Mouse (Mus musculus) lung, adult 18-20 months (tissue): ENCODE measurements around the gene Tubb4a.

Experiments
- DNase-seq, 2 experiments: peaks; one replicate each; pipeline ENCODE4 v3.0.0; 2022; ENCODE audit warnings: mixed read lengths in 2 of 2

The Tubb4a gene

DNA sequence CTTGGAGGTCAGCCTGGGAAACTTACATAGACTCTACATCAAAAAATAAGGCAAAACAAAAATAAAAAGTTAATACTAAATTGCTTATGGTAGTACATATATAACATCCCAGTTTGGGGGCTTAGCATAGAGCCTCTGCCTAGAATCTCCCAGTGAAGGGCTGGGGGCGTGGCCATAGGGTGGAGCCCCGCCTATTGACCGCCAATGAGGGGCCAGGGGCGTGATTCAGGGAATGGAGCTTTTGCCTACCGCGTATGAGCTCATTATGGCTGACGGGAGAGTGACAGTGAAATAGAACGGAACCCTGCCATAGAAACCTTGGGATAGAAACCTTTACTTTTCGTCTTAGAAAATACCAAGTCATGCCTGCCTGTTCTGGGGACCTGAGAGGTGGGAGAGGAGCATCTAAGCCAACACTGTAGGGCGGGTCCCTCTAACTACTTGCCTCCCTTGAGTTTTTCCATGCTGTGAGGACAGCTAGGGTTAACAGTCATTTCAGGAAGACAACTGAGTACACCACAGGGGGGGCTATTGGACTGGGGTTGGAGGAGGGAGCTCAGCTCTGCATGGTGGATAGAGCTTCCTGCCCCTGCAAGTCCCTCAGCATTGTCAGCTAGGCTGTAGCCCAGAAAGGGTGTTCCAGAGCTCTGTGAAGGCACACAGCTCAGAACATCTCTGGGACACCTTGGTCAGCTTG is 12.2 kb upstream of the Tubb4a start:
- no peak for DNase-seq

- no peak for DNase-seq
Measured at GRCm38 (mm10) chr17:57098321-57098720, 10.7 kb upstream of the Tubb4a start.

DNA sequence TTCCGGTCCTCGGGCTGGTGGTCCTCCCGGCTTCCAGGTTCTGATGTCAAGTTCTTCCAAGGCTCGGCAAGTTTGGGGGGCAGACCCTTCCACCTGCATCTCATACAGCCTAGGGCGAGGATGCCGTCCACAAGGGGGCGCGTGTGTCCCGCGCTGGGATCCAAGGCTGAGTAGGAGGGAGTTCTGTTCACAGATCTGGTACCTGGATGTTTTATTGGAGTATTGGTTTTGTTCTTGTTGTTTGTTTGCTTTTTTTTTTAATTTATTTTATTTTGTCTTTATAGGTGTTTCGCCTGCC is 9.0 kb upstream of the Tubb4a start:
- DNase-seq: peak; percentile 79 to 81

GRCm38 (mm10) chr17:57095855-57096622 is 8.5 kb upstream of the Tubb4a start:
- peak; percentile 85 to 90 for DNase-seq

DNA sequence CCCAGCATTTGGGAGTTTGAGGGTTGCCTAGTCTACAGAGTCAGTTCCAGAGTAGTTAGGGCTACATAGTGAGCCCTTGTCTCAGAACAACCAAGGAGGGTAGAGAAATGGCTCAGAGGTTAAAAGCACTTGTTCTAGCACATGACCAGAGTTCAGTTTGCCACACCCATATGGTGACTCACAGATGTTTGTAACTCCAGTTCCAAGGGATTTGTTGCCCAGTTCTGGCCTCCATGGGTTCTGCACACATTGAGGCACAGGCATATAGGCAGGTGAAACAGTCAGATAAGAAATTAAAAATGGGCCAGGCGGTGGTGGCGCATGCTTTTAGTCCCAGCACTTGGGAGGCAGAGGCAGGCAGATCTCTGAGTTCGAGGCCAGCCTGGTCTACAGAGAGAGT is 6.6 kb upstream of the Tubb4a start:
- no peak for DNase-seq

GRCm38 (mm10) chr17:57085970-57086757 is 1.4 kb downstream of the Tubb4a start:
- DNase-seq: no peak

DNA sequence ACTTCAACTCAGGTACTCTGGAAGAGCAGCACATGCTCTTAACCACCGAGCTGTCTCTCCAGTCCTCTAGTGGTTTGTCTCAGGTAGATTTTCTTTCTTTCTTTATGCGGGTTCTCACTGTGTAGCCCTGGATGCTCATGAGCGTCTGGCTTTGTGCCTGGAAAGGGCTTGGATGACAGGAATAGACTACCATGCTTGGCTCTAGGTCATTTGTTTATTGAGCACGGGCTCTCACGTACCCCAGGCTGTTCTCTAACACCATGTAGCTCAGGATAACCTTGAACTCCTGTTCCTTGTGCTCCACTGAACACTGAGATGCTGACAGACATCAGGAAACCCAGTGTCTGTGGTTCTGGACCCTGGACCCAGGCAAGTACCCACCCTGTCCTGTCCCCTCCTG is 5.1 kb downstream of the Tubb4a start:
- no peak for DNase-seq

GRCm38 (mm10) chr17:57081234-57081842 is 6.2 kb downstream of the Tubb4a start:
- DNase-seq: no peak

DNA sequence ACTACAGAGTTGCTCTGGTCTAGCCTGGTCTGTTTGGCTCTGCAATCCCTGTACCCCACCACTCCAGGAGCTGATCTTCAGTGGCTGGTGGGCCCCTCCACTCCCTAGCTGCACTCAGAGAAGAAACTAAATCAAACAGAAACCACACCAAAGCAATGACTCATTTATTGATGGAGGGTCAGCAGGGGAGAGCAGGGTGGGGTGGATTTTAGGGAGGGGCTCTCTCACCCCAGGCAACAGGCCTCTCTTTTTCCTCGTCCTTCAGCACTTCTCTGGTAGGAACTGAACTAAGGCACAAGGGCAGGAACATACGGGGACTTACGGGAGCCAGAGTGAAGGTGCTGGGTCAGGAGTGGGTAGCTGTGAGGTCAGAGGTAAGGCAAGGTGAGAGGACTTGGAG is 7.7 kb downstream of the Tubb4a start:
- no peak for DNase-seq

- peak; percentile 18 to 32 for DNase-seq
Measured at GRCm38 (mm10) chr17:57078336-57078735, 9.2 kb downstream of the Tubb4a start, which contains the start of gene Dennd1c. Dennd1c (minus strand) TSS chr17:57078514.

GRCm38 (mm10) chr17:57076916-57077315 is 10.7 kb downstream of the Tubb4a start:
- no peak for DNase-seq

DNA sequence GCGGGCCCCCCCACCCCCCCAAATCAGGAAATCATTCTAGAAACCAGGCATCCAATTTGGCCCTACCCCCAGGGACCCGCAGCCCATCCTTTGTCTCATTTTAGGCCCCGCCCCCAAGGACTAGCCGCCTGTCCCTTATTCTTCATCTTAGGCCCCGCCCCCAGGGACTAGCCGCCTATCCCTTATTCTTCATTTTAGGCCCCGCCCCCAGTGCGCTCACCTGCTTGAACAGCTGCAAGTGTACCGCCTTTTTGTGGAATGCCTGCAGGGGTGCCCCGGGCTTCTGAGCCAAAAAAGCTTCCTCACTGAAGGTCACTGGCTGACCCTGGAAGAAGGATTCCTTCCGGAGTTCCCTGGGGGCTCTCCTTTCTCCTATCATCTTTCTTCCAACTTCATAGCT is 16.9 kb downstream of the Tubb4a start:
- DNase-seq: peak; percentile 59 to 76

GRCm38 (mm10) chr17:57070272-57070671 is 17.3 kb downstream of the Tubb4a start:
- no peak for DNase-seq

DNA sequence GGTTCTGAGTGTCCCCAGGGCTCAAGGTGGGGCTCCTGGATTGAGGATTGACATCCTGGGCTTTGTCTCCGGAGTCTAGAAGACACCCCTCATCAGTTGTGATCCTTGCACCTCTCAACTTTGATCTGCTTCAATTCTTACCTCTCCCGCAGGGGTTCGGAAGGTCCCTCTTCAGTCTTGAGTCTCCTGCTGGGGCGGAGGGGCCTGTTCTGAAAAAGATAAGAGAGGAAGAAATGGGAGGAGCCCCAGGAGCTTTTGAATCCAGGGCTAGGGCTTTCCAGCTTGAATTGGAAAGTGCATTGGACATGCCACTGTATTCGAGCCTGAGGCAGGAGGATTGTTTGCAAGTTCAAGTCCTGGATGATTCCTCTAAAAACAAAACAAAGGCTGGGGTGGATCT is 20.7 kb downstream of the Tubb4a start:
- DNase-seq: no peak

GRCm38 (mm10) chr17:57063031-57063430 is 24.6 kb downstream of the Tubb4a start:
- peak; percentile 56 to 72 for DNase-seq

DNA sequence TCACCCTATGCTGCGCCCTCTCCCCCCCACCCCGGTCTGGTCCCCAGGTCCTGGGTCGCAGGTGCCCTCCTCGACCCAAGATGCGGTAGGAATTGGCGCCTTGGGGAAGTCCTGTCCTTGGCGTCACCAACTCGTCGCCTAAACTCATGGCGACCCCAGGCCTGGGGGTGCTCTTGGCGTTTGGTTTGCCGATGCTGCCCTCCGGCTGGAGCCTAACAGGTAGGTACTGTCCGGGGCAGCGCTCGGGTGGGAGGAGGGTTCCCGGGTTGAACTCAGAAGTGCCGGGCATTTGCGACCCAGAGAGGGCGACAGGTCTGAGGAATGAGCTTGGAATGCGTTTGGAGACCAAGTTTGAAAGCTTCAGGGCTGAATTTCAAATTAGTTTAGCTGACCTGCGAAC is 25.0 kb downstream of the Tubb4a start:
- DNase-seq: peak in 1 of 2 experiments; percentile 24

- DNase-seq: peak; percentile 87 to 93
Measured at GRCm38 (mm10) chr17:57062011-57062521, 25.5 kb downstream of the Tubb4a start.

DNA sequence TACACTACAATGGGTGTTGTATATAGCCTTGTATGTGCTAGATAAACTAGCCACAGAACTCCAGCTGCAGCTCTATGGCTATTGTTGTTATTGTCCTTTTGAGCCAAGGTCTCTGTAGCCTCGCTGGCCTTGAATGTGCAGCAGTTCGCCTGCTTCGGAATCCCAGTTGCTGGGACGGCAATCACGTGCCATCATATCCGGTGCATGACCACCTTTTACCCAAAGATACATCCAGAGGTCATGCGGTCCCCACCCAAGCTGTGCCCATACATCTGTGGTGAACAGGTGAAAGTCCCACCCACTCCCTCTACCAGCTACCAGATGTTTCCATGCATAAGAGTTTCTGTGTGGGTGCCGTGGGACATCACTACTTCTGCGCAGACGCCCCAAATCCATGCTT is 26.5 kb downstream of the Tubb4a start:
- no peak for DNase-seq

DNA sequence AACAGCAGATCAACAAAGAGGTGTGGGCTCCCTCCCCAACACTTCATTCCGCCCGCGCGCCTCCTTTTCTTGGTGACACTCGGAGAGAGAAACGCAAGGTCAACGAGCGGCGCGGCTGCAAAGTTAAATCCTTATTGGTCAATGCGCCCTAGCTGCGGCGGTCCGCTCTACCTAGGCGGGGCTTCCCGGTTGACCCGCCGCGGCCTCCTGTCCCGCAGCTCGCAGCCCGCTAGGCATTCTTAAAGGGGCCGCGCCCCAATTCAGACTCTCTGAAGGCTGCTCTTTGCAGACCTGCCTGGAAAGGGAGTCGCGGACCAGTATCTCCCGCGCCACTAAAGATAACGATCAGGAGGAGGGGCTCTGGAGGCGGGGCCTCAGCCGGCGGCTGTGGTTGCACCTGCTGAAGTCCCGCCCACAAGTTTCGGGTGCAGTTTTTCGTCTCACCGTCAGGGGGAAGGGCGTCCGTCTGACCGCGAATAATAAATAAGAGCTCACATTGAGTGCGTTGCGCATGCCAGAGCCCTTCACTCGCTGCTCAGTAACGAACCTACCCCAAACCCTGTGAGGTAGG is 27.3 kb downstream of the Tubb4a start:
- peak; percentile 98 for DNase-seq

DNA sequence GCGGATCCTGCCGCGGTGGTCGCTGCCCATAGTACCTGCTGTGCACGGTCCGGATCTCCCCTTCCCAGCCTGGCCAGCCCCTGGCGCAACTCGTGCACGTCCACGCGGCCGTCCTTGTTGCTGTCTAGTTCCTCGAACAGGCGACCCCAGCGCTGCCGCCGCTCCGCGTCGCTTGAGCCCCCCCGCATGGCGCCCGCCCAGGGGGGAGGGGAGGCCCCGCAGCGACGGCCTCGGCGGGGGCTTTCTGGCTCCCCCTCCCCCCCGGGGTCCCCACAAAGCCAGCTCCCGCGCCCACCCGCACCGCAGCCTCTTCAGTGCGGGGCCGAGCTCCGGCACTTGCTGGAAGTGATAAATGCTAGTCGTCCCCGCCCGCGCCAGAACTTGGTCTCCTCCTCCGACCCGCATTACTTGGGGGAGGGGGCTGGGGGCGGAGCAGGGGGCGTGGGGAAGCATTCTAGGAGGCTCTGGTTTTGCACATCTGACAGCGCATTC is 28.1 kb downstream of the Tubb4a start, which contains the start of gene Slc25a23:
Gene Slc25a23 (minus strand): TSS at position 378 of the 492 bp plus-strand sequence.
- peak; percentile 66 to 67 for DNase-seq

DNA sequence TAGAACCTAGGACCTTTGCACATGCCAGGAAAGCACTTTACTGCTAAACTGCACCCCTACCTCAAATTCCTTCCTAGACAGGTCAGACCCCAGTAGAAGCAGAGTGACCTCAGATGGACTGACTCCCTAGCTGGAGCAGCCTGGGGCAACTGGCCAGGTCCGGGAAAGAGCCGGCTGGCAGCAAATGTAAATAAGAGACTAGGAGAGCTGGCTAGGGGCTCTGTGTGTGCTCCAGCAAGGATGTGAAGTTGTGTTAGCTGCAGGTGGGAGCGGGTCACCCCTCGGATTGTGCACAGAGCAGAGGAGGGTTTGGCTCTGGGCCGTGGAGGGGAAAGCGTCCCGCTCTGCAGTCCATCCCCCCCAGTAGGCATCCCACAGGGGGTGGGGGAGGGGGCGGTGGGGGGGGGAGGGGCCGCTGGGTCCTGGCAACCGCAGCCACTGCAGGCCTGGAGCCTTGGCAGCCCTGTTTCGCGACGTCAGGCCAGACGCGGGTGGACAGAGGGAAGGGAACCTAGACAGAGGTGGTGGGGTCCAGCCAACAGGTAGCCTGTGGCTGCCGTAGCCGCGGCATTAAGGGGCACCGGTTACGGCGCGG is 28.6 kb downstream of the Tubb4a start, which contains the start of gene Crb3:
Gene Crb3 (plus strand): TSS at position 215 of the 595 bp plus-strand sequence.
- DNase-seq: peak; percentile 50 to 51

GRCm38 (mm10) chr17:57056246-57056645 is 31.3 kb downstream of the Tubb4a start:
- no peak for DNase-seq
